Mouse (Mus musculus) myocyte (in vitro differentiated cells): ENCODE measurements around the gene Prune1.

Source experiments
- CEBPB ChIP-seq: IDR thresholded peaks from 2 replicates; pipeline ENCODE4 v1.6.1; 2011; ENCODE audit warnings: mild to moderate bottlenecking, moderate library complexity; ENCODE audit not compliant: poor library complexity, insufficient read depth, severe bottlenecking
- POLR2A ChIP-seq: IDR thresholded peaks from one replicate; pipeline ENCODE4 v1.6.1; 2011; ENCODE audit warnings: low read depth, mild to moderate bottlenecking, control low read depth, moderate library complexity; ENCODE audit not compliant: insufficient read length
- TCF3 ChIP-seq: IDR thresholded peaks from one replicate; pipeline ENCODE4 v1.6.1; 2011; ENCODE audit warnings: low read depth, control low read depth; ENCODE audit not compliant: insufficient read length

DNA sequence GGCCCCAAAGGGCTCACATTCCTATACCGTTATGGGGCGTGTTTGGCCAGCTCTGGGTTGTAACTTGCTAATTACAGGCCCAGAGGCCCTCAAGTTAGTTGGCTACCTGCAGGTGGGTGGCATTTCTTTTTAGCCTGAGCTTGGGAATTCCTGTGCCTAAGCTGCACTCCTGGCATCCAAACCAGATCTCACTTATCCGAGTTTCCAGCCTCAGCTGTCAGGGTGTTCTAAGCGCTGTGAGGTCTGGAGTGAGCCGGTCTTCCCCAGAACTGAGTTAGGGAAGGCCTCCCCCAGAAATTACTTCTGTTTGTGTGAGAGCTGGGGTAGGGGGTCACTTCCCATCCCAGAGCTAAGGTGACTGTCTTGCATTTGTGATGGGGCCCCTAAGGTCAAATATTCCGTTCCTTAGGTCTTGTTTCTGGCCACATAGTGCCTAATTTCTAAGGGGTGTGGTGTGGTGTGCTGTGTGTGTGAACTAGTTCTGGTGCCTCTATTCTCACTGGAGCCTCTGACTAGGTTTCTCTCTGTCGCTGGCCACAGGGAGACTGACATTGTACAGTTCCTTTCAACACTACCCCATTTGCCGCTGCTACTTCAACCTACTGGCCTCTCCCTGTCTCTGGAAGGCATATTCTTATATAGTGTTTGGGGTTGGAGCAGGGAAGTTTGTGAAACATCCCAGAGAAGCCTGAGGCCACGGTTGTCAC is 34.1 kb upstream of the Prune1 start:
- TF ChIP-seq POLR2A (no peak), TCF3 (no peak), CEBPB (no peak)
